Mouse (Mus musculus): Measurements from ENCODE around the gene Epb41l4b. TPM values are rescaled to one million over a fixed set of nuclear protein-coding genes. Genes with fewer than 3 reads are reported as not detected.

Gene Epb41l4b
- total and polyA plus RNA-seq, 3 experiments = 0.11 TPM; not detected in 2

GRCm38 (mm10) chr4:57049281-57049921 is 93.8 kb downstream of the Epb41l4b start:
- DNase-seq (ENCODE audit: low spot score) (no peak), ATAC-seq (ENCODE audit: extremely low read depth, insufficient number of reproducible peaks, low FRiP score, poor library complexity, severe bottlenecking) (no peak)
- TF ChIP-seq POLR2AphosphoS5 (IDR thresholded peaks at IDR 0.05; ENCODE audit: insufficient replicate concordance, low read depth, low read length) = no peak
- no peak for TF ChIP-seq GATA2 (IDR thresholded peaks at IDR 0.05; ENCODE audit: borderline replicate concordance, low read depth, low read length)
- TF ChIP-seq GATA1 (IDR thresholded peaks at IDR 0.05; ENCODE audit: borderline replicate concordance, low read length) = no peak
- no peak for TF ChIP-seq CTCF (IDR thresholded peaks at IDR 0.05; ENCODE audit: low read depth, low read length)
- no peak for TF ChIP-seq TAL1 (conservative IDR thresholded peaks at IDR 0.05; ENCODE audit: low read depth, low read length)
- Histone ChIP-seq H3K36me3 (replicated peaks) (no peaks in the 10 kb centered on the region), H3K9me3 (replicated peaks) (peaks cover 33% of the 10 kb centered on the region), H3K27me3 (ENCODE audit: insufficient read depth, low read length) (no peaks in the 10 kb centered on the region), H3K4me1 (ENCODE audit: insufficient read depth, low read depth, low read length) (no peaks in the 10 kb centered on the region), H3K4me3 (ENCODE audit: low read depth, low read length) (no peak overlapping the region)

GRCm38 (mm10) chr4:57048566-57048965 is 94.7 kb downstream of the Epb41l4b start:
- peaks cover 36% of the 10 kb centered on the region for H3K9me3 ChIP-seq (replicated peaks)
- TF ChIP-seq GATA2 (IDR thresholded peaks at IDR 0.05; ENCODE audit: borderline replicate concordance, low read depth, low read length) (no peak), TAL1 (conservative IDR thresholded peaks at IDR 0.05; ENCODE audit: low read depth, low read length) (no peak), POLR2AphosphoS5 (IDR thresholded peaks at IDR 0.05; ENCODE audit: insufficient replicate concordance, low read depth, low read length) (no peak), CTCF (IDR thresholded peaks at IDR 0.05; ENCODE audit: low read depth, low read length) (no peak), GATA1 (IDR thresholded peaks at IDR 0.05; ENCODE audit: borderline replicate concordance, low read length) (no peak)
- no peak overlapping the region for H3K4me3 ChIP-seq (ENCODE audit: low read depth, low read length)
- DNase-seq (ENCODE audit: low spot score) (no peak), ATAC-seq (ENCODE audit: extremely low read depth, insufficient number of reproducible peaks, low FRiP score, poor library complexity, severe bottlenecking) (no peak)
- no peaks in the 10 kb centered on the region for H3K27me3 ChIP-seq (ENCODE audit: insufficient read depth, low read length)
- H3K4me1 ChIP-seq (ENCODE audit: insufficient read depth, low read depth, low read length) = no peaks in the 10 kb centered on the region
- H3K36me3 ChIP-seq (replicated peaks) = no peaks in the 10 kb centered on the region

DNA sequence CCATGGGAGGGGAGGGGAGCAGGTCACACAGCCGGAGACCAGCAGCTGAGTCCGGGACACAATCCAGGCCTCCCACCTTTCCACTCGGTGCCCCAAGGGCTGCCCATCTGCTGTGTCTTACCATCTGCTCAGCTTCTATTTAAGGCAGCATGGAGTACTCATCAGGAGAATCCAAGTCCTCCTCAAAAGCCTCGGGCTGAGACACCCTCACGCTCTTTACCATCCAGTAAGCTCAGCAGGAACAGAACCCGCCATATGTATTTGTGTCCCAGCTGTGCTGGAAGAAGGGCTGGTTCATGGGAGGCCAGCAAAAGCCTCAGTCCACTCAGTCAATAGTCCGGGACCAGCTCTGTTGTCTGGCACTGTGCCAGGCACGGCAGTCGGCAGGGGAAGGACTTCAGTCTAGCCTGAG is 97.1 kb downstream of the Epb41l4b start:
- DNase-seq (ENCODE audit: low spot score) (no peak), ATAC-seq (ENCODE audit: extremely low read depth, insufficient number of reproducible peaks, low FRiP score, poor library complexity, severe bottlenecking) (no peak)
- Histone ChIP-seq H3K27me3 (ENCODE audit: insufficient read depth, low read length) (no peaks in the 10 kb centered on the region), H3K4me1 (ENCODE audit: insufficient read depth, low read depth, low read length) (no peaks in the 10 kb centered on the region), H3K36me3 (replicated peaks) (no peaks in the 10 kb centered on the region), H3K4me3 (ENCODE audit: low read depth, low read length) (no peak overlapping the region), H3K9me3 (replicated peaks) (peaks cover 44% of the 10 kb centered on the region)
- TF ChIP-seq GATA1 (IDR thresholded peaks at IDR 0.05; ENCODE audit: borderline replicate concordance, low read length) = no peak
- TF ChIP-seq CTCF (IDR thresholded peaks at IDR 0.05; ENCODE audit: low read depth, low read length) = no peak
- no peak for TF ChIP-seq POLR2AphosphoS5 (IDR thresholded peaks at IDR 0.05; ENCODE audit: insufficient replicate concordance, low read depth, low read length)
- no peak for TF ChIP-seq TAL1 (conservative IDR thresholded peaks at IDR 0.05; ENCODE audit: low read depth, low read length)
- TF ChIP-seq GATA2 (IDR thresholded peaks at IDR 0.05; ENCODE audit: borderline replicate concordance, low read depth, low read length) = no peak

- peaks cover 57% of the 10 kb centered on the region for H3K9me3 ChIP-seq (replicated peaks)
- no peak for ATAC-seq (ENCODE audit: extremely low read depth, insufficient number of reproducible peaks, low FRiP score, poor library complexity, severe bottlenecking)
- DNase-seq (ENCODE audit: low spot score) = no peak
- TF ChIP-seq TAL1 (conservative IDR thresholded peaks at IDR 0.05; ENCODE audit: low read depth, low read length) (no peak), GATA2 (IDR thresholded peaks at IDR 0.05; ENCODE audit: borderline replicate concordance, low read depth, low read length) (no peak), CTCF (IDR thresholded peaks at IDR 0.05; ENCODE audit: low read depth, low read length) (no peak), GATA1 (IDR thresholded peaks at IDR 0.05; ENCODE audit: borderline replicate concordance, low read length) (no peak), POLR2AphosphoS5 (IDR thresholded peaks at IDR 0.05; ENCODE audit: insufficient replicate concordance, low read depth, low read length) (no peak)
- H3K4me1 ChIP-seq (ENCODE audit: insufficient read depth, low read depth, low read length) = no peaks in the 10 kb centered on the region
- no peaks in the 10 kb centered on the region for H3K27me3 ChIP-seq (ENCODE audit: insufficient read depth, low read length)
- no peaks in the 10 kb centered on the region for H3K36me3 ChIP-seq (replicated peaks)
- H3K4me3 ChIP-seq (ENCODE audit: low read depth, low read length) = no peak overlapping the region
These were observed 99.6 kb downstream of the Epb41l4b start for GRCm38 (mm10) chr4:57043621-57044020.

GRCm38 (mm10) chr4:57041661-57042060 is 101.6 kb downstream of the Epb41l4b start:
- DNase-seq (ENCODE audit: low spot score) (no peak), ATAC-seq (ENCODE audit: extremely low read depth, insufficient number of reproducible peaks, low FRiP score, poor library complexity, severe bottlenecking) (no peak)
- TF ChIP-seq GATA2 (IDR thresholded peaks at IDR 0.05; ENCODE audit: borderline replicate concordance, low read depth, low read length) (no peak), POLR2AphosphoS5 (IDR thresholded peaks at IDR 0.05; ENCODE audit: insufficient replicate concordance, low read depth, low read length) (no peak), CTCF (IDR thresholded peaks at IDR 0.05; ENCODE audit: low read depth, low read length) (no peak), GATA1 (IDR thresholded peaks at IDR 0.05; ENCODE audit: borderline replicate concordance, low read length) (no peak), TAL1 (conservative IDR thresholded peaks at IDR 0.05; ENCODE audit: low read depth, low read length) (no peak)
- Histone ChIP-seq H3K4me1 (ENCODE audit: insufficient read depth, low read depth, low read length) (no peaks in the 10 kb centered on the region), H3K27me3 (ENCODE audit: insufficient read depth, low read length) (no peaks in the 10 kb centered on the region), H3K36me3 (replicated peaks) (no peaks in the 10 kb centered on the region), H3K4me3 (ENCODE audit: low read depth, low read length) (no peak overlapping the region), H3K9me3 (replicated peaks) (peaks cover 66% of the 10 kb centered on the region)

DNA sequence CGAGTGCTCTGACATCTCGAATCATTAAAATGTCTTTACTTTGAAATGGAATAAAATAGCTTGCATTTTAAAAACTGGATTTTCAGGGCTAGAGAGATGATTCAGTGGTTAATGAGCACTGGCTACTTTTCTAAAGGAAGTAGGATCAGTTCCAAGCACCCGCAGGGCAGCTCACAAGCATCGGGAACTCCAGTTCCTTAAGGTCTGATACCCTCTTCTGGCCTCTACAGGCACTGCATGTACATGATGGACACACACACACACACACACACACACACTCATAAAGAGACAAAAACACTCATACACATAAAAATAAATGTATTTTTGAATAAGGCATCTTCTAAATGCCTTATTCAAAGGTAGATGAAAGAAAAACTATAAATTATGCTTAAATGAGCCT is 102.0 kb downstream of the Epb41l4b start:
- no peak for ATAC-seq (ENCODE audit: extremely low read depth, insufficient number of reproducible peaks, low FRiP score, poor library complexity, severe bottlenecking)
- TF ChIP-seq CTCF (IDR thresholded peaks at IDR 0.05; ENCODE audit: low read depth, low read length) (no peak), GATA2 (IDR thresholded peaks at IDR 0.05; ENCODE audit: borderline replicate concordance, low read depth, low read length) (no peak)
- no peak for DNase-seq (ENCODE audit: low spot score)
- no peaks in the 10 kb centered on the region for H3K36me3 ChIP-seq (replicated peaks)
- H3K4me1 ChIP-seq (ENCODE audit: insufficient read depth, low read depth, low read length) = no peaks in the 10 kb centered on the region
- no peak overlapping the region for H3K4me3 ChIP-seq (ENCODE audit: low read depth, low read length)
- no peaks in the 10 kb centered on the region for H3K27me3 ChIP-seq (ENCODE audit: insufficient read depth, low read length)
- peaks cover 63% of the 10 kb centered on the region for H3K9me3 ChIP-seq (replicated peaks)

Measured in G1E (cell line).